Mouse (Mus musculus): ENCODE measurements around the gene Sez6.
A peak's percentile ranks its signal among the peaks of the same experiment; 100 is the strongest.

Sez6 gene

DNA sequence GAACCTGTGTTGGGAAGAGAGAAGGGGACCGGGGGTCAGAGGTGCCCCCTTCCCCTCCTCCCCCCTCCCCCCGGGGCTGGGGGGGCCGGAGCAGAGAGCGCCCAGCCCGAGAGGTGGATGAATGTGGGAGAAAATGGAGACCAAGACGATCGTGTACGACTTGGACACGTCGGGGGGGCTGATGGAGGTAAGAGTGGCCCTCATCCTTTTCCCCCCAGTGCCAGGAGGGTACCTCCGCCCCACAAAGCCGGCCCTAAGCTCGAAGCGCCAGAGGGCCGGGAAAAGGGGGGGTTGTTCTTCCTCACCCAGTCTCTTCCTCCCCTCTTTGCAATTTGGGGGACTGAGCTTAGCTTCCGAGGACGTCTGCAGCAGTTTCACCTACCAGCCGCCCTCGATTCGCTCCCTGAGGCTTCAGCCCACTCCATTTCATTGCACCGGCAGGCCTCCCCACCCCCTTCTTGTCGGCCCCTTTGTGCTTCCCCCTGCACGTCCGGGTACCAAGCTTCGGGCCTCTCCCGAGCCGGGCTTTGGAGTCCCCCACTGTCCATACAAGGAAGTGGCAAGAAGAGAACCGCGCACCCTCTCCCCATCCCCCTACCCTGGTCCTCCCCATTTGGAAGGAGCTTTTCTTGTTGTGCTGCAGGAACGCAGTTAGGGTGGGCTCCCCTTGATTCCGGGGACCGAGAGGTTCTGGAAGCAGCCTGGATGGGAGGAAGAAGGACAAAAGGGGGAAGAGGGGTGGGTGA, 52.8 kb downstream of the Sez6 start:
- peak; percentile 88 for DNase-seq

DNA sequence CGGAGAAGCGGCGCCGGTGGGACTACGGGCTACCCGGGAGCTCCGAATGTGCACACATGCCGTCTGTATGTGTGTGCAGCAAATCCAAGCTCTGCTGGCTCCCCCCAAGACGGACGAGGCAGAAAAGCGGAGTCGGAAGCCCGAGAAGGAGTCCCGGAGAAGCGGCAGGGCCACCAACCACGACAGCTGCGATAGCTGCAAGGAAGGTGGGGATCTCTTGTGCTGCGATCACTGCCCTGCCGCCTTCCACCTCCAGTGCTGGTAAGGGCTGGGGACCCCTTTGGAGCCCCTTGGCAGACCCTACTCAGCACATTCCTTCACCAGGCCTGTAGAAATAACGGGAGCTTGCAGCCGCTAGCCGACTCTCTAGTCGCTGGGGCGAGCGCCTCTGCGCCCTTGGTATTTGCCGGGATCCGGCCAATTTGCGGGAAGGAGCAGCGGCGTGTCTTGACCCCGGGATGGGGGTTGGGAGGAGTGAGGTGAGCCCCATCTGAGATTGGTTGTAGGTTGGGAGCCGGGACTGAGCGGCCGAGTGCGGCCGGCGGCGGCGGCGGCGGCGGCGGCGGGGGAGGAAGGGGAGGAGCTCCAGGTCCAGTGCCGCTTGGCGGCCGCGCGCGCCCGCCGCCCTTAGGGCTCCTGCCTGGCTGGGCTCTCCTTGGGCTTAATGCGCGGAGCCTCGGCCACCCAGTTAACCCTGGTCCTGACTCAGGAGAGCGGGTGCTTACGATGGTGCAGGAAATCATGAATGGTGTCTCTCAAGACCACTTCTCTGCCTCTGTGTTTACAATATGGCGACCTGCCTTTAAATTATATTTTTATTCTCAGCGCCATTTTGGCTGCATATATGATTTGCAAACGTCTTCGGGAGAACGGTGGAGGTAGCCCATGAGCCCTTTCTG, 53.6 kb downstream of the Sez6 start:
- peak; percentile 83 for DNase-seq

DNA sequence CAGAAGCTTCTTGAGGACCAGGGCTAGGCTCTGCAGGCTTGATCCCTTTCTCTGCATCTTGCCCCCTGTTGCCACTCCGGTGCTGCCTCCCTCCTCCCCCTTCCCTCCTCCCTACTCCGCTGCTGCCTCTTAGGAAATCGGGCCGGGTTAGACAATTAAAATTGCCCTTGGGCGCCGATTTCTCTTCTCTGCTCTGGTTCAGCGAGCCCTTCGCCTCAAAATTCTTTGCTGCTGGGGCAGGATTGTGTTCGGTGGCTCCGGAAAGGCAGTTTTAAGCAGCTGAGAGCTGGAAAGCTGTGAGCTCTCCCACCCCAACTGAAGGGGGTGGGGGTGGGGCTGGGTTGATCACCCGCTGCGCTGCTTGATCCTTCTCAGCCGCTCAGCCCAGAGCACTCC, 54.2 kb downstream of the Sez6 start:
- DNase-seq: peak; percentile 71

DNA sequence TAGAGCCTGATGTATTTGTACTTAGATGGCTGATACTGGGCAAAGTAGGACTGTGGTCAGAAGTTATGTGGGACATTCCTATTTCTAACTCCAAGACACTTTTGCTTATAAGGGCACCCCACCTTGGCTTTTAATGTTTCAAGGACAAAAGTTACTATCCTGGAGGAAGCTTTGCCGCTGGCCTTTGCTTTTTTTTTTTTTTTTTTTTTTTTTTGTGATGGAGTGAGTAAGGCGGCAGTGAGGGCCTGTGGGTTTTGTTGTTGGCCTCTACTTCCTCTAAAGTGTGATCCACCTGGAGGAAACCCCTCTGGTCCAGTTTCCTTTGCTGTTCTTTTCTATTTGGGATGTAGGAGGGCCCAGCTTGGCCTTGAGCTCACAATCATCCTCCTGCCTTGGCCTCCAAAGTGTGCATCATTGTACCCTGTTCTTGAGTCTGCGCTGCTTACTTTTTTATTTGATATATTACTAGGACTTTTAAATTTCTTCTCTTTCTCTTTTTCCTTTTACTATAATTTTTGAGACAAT, 55.0 kb downstream of the Sez6 start:
- DNase-seq: no peak

DNA sequence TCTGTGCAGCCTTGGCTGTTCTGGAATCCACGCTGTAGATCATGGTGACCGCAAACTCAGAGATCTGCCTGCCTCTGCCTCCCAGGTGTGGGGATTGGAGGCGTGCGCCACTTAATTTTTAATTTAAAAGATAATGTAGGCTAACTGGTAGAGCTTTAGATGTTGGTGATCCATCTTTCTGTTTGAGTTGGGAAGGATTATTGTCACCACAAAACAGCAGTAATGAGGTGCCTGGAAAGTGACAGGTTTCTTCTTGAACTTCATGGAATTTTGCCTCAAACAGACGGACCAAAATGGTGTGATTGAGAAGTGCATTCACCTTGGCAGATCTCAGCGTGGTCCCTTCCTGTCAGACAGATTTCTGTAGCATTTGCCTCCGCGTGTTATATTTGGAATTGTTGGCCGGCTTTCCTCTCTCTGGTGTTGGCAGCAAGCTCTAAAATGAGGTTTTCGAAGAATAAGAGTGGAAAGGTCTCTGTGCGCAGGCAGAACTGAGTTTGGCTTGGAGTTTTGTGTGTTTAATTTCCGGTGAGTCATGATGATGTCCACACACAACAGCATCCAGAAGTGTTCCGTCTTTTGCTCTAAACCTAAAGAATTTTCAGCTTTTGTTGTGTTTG, 58.6 kb downstream of the Sez6 start:
- DNase-seq: peak; percentile 68

DNA sequence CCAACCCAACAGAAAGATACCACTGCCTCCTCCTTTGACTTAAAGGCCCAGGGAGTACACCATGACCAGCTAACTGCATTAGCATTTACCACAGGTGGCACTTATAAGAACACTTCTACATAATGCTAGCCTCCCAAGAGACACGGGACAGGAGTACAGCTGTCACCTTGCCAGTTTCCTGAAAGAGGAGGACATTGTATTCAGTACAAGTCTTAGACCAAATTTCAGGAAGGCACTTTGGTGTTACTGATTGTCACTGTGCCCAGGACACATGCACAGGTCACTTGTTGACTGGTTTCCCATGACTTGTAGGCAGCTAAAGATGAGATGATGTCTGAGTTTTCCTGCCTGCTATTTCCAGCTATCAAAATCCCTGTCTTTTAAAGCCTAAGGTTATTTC, 65.0 kb downstream of the Sez6 start:
- DNase-seq: no peak

DNA sequence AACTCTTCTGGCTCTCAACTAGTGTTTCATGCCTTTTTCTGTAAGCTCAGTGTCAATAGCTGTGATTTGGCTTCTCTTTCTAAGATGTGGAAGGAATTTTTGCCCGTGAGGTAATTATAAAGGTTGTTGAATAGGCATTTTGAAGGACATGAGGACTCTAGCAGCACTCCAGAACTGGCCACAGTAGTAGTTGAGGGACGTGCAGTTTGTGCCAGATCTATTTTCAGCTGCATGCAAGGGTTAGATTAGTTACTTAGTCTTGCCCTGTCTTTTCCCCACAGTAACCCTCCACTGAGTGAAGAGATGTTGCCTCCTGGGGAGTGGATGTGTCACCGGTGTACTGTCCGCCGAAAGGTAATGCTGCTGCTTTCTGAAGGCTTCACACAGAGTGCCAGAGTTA, 75.8 kb downstream of the Sez6 start:
- no peak for DNase-seq

DNA sequence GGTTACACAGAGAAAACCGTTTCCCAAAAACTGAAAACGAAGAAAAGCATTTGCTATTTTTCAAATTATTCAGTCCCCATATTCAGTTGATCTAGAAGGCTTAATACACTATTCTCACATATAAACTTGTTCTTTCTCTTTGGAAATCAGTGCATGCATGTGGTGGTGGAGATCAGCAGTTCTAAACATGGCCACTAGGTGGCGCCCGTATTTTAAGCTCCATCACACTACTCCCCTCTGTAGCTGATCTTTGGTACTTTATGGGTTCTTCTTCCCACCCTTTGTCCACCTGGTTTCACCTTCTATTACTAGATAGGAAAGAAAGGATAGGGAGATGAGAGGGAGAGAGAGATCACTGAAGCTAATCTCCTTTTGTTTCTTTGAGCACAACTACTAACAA, 89.1 kb downstream of the Sez6 start:
- no peak for DNase-seq

DNA sequence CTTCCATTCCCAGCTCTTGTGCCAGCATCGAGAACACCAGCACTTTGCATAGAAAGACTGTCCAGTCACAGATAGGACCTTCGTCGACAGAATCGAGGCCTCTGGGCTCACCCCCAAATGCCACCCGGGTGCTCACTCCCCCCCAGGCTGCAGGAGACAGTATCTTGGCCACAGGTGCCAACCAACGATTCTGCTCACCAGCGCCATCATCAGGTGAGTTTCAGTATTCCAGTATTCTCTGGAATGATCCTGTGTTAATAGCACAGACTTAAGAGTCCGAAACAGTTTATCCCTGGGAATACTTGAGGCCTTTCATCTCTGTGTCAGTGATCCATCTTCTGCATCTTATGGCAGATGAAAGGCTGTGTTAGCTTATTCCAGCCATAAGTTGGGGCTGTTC, 93.0 kb downstream of the Sez6 start:
- no peak for DNase-seq
